Comparison of ENCODE assay signal across 9 mouse cellular contexts in the genomic region with DNA sequence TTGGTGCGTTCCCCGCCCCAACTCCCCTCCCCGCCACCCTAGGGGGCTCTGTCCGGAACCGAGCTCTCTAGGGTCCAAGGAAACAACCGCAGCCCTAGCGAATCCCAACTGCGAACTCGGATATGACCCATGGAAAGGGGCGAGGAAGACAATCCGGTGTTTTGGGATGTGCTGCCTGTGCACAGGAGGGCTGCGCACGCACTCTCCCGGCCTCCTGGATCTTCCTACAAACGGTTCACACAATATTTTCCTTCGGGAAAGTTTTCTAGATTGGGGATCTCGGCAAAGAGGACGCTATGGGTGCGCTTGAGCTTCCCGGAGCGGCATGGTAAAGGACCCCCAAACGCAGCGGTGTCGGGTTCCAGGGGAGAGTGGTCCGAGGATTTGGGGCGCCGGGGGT. TPM values are rescaled to one million over a fixed set of nuclear protein-coding genes. Genes with fewer than 3 reads are reported as not detected.
A peak's percentile ranks its signal among the peaks of the same experiment; 100 is the strongest.
DNase-seq lines count a peak whose midpoint lies in the region; ATAC-seq and TF ChIP-seq lines count a peak whose summit lies in the region.
"Had no signal": no experiment of that assay in that cellular context is flagged by ENCODE, and none has a peak within 500 bp of the region (broad histone marks: within the 10 kb centered on the region; RNA-seq: fewer than 3 reads in every experiment).

No protein-coding gene starts in this region.

- no peak for ATAC-seq in embryonic facial prominence, embryonic 12.5 days (ENCODE audit: insufficient number of reproducible peaks, insufficient read depth, low FRiP score, low TSS enrichment)
- ATAC-seq in intestine, embryonic 15.5 days, result no peak

- no peak overlapping the region for H3ac ChIP-seq in myocyte (ENCODE audit: control insufficient read depth, insufficient read length)

- H3K27ac ChIP-seq in ES-E14 (ENCODE audit: insufficient read depth, low read depth, low read length, poor library complexity, severe bottlenecking), result no peak overlapping the region; the same call in 1 of the 2 replicates
- no peak overlapping the region for H3K27ac ChIP-seq in embryonic facial prominence, embryonic 12.5 days
- no peak overlapping the region for H3K27ac ChIP-seq in intestine, embryonic 15.5 days

- H3K4me3 ChIP-seq in ES-E14 (ENCODE audit: insufficient read depth in 1 of 2, low read depth in 1 of 2, low read length in 2 of 2, poor library complexity in 1 of 2, severe bottlenecking in 1 of 2) (peak overlapping the region; percentile 74 to 86), myocyte (peak overlapping the region; percentile 25)
- peak overlapping the region; percentile 66 for H3K4me3 ChIP-seq in embryonic facial prominence, embryonic 12.5 days
- H3K4me3 ChIP-seq in intestine, embryonic 15.5 days (replicated peaks), result peak overlapping the region; percentile 57

- no peak for TF ChIP-seq POLR2A in myocyte (IDR thresholded peaks at IDR 0.05; ENCODE audit: insufficient read length, low read depth)

- H3K4me1 ChIP-seq in ES-E14 (ENCODE audit: control insufficient read depth in 2 of 2, insufficient read depth in 2 of 2, low read length in 2 of 2, poor library complexity in 1 of 2), result peaks cover 18 to 25% of the 10 kb centered on the region in 2 experiments
- peaks cover 6% of the 10 kb centered on the region for H3K4me1 ChIP-seq in embryonic facial prominence, embryonic 12.5 days
- 0 out of 2 replicates have a peak, but pooled peaks cover 13% of the 10 kb centered on the region for H3K4me1 ChIP-seq in intestine, embryonic 15.5 days (replicated peaks)

- H3K36me3 ChIP-seq in ES-E14 (ENCODE audit: control insufficient read depth, insufficient read depth, low read length, poor library complexity, severe bottlenecking) (no peaks in the 10 kb centered on the region; the same call in 1 of the 2 replicates), myocyte (ENCODE audit: control insufficient read depth, insufficient read depth) (no peaks in the 10 kb centered on the region)
- H3K36me3 ChIP-seq in embryonic facial prominence, embryonic 12.5 days, result no peaks in the 10 kb centered on the region
- H3K36me3 ChIP-seq in intestine, embryonic 15.5 days, result no peaks in the 10 kb centered on the region

- H3K9ac ChIP-seq in ES-E14 (ENCODE audit: insufficient read depth, low read depth, low read length, poor library complexity, severe bottlenecking), result peak overlapping the region; percentile 74
- peak overlapping the region; percentile 55 for H3K9ac ChIP-seq in embryonic facial prominence, embryonic 12.5 days
- peak overlapping the region; percentile 47 for H3K9ac ChIP-seq in intestine, embryonic 15.5 days

- peak; percentile 20 for DNase-seq in gastrocnemius, postnatal 25 days
- no peak for DNase-seq in gastrocnemius, adult 18-20 months (ENCODE audit: low spot score)
- no peak for DNase-seq in ES-E14 (ENCODE audit: low read depth, low spot score)
- no peak for DNase-seq in left cerebral cortex, adult 8-10 months (ENCODE audit: low spot score in 2 of 2)
- DNase-seq in layer of hippocampus, adult 9-11 months, result no peak

- peak overlapping the region; percentile 82 for H3K4me2 ChIP-seq in embryonic facial prominence, embryonic 12.5 days (replicated peaks)
- H3K4me2 ChIP-seq in intestine, embryonic 15.5 days (replicated peaks), result peak overlapping the region; percentile 93
- peak overlapping the region; percentile 93 for H3K4me2 ChIP-seq in myocyte (ENCODE audit: low read depth)

- H3K27me3 ChIP-seq in embryonic facial prominence, embryonic 12.5 days, result peaks cover 29% of the 10 kb centered on the region
- no peaks in the 10 kb centered on the region for H3K27me3 ChIP-seq in intestine, embryonic 15.5 days (replicated peaks)
- no peaks in the 10 kb centered on the region for H3K27me3 ChIP-seq in myocyte (ENCODE audit: control insufficient read depth, insufficient read depth, insufficient read length)

- H3K79me2 ChIP-seq in myocyte (ENCODE audit: control insufficient read depth, insufficient read depth), result no peaks in the 10 kb centered on the region

- 1% methylated on average over 27 of the region's 27 CpGs for WGBS in embryonic facial prominence, embryonic 12.5 days
- WGBS in intestine, embryonic 15.5 days, result 2% methylated on average over 27 of the region's 27 CpGs

- no peaks in the 10 kb centered on the region for H3K9me3 ChIP-seq in ES-E14 (ENCODE audit: control insufficient read depth, insufficient read depth, low read depth, low read length)
- H3K9me3 ChIP-seq in embryonic facial prominence, embryonic 12.5 days, result no peaks in the 10 kb centered on the region
- H3K9me3 ChIP-seq in intestine, embryonic 15.5 days, result no peaks in the 10 kb centered on the region
- H3K9me3 ChIP-seq: megakaryocyte, embryonic 14.5 days had no signal

- in situ Hi-C loops in ES-E14 (cut with MboI; ENCODE audit: low sequenced_read_pairs in 2 of 2, unreplicated experiment in 2 of 2), result no loop called here

TF ChIP-seq in ES-E14, 5 proteins besides CTCF, POLR2A, EP300 and RAD21:
- TF ChIP-seq HCFC1 (IDR thresholded peaks at IDR 0.05; ENCODE audit: borderline replicate concordance, insufficient read depth, low read length), result no peak
- no peak for TF ChIP-seq ZNF384 (IDR thresholded peaks at IDR 0.05; ENCODE audit: low read depth, low read length)
- TF ChIP-seq MAFK (IDR thresholded peaks at IDR 0.05; ENCODE audit: insufficient read depth, low read depth, low read length), result no peak
- no peak for TF ChIP-seq CHD2 (IDR thresholded peaks at IDR 0.05; ENCODE audit: low read depth, low read length)
- no peak for TF ChIP-seq ZC3H11A (IDR thresholded peaks at IDR 0.05; ENCODE audit: borderline replicate concordance, low read depth, low read length)

TF ChIP-seq in myocyte, 11 proteins besides CTCF, POLR2A, EP300 and RAD21:
- TF ChIP-seq SRF (IDR thresholded peaks at IDR 0.05; ENCODE audit: control insufficient read depth, insufficient read length, low read depth), result no peak
- no peak for TF ChIP-seq MYOG (IDR thresholded peaks at IDR 0.05; ENCODE audit: control insufficient read depth in 1 of 3, insufficient read depth in 1 of 3, insufficient read length in 2 of 3, low read depth in 2 of 3)
- no peak for TF ChIP-seq REST (IDR thresholded peaks at IDR 0.05; ENCODE audit: insufficient read depth, insufficient read length)
- no peak for TF ChIP-seq POLR2AphosphoS2 (IDR thresholded peaks at IDR 0.05; ENCODE audit: insufficient read length, low read depth)
- TF ChIP-seq CEBPB (IDR thresholded peaks at IDR 0.05; ENCODE audit: insufficient read depth, poor library complexity, severe bottlenecking), result no peak
- TF ChIP-seq USF1 (IDR thresholded peaks at IDR 0.05; ENCODE audit: low read depth), result no peak
- TF ChIP-seq E2F4 (IDR thresholded peaks at IDR 0.05; ENCODE audit: insufficient read depth), result no peak

RNA-seq across cellular contexts. Expression of a gene that starts 1.0 kb away (rescaled TPM):
- 1 to 10 TPM; 3.0 to 4.1 TPM for total RNA-seq in gastrocnemius, postnatal 25 days (2021)
- total RNA-seq in gastrocnemius, adult 18-20 months (2021), result 1 to 10 TPM; 2.1 to 3.1 TPM
- total RNA-seq in ES-E14 (2012; rRNA removed), result 15.8 and 22.5 TPM in 2 replicates
- polyA plus RNA-seq in embryonic facial prominence, embryonic 12.5 days (2016; fragmentation: Nextera tagmentation; extraction: Ambion mirVana), result 5.5 and 5.7 TPM in 2 replicates
- 3.1 and 4.4 TPM in 2 replicates for polyA plus RNA-seq in intestine, embryonic 15.5 days (2015; fragmentation: Nextera tagmentation; extraction: Ambion mirVana)
- 4.4 TPM for polyA plus RNA-seq in myocyte (2012; fragmentation: generic; extraction: Trizol)
- 1 to 10 TPM; 2.1 to 4.1 (median 3.1) TPM for total RNA-seq in left cerebral cortex, adult 8-10 months (2022)

RNA-seq across cellular contexts. Expression of a gene that starts 44.5 kb away (rescaled TPM):
- not detected for total RNA-seq in gastrocnemius, postnatal 25 days (2021)
- total RNA-seq in gastrocnemius, adult 18-20 months (2021), result not detected
- total RNA-seq in ES-E14 (2012; rRNA removed), result 0.58 and 0.90 TPM in 2 replicates
- polyA plus RNA-seq in embryonic facial prominence, embryonic 12.5 days (2016; fragmentation: Nextera tagmentation; extraction: Ambion mirVana), result not detected in 2 replicates
- polyA plus RNA-seq in intestine, embryonic 15.5 days (2015; fragmentation: Nextera tagmentation; extraction: Ambion mirVana), result not detected in 2 replicates
- not detected for polyA plus RNA-seq in myocyte (2012; fragmentation: generic; extraction: Trizol)
- not detected for total RNA-seq in left cerebral cortex, adult 8-10 months (2022)

RNA-seq across cellular contexts. Expression of a gene that starts 45.5 kb away (rescaled TPM):
- not detected for total RNA-seq in gastrocnemius, postnatal 25 days (2021)
- not detected for total RNA-seq in gastrocnemius, adult 18-20 months (2021)
- total RNA-seq in ES-E14 (2012; rRNA removed), result 17.3 and 24.0 TPM in 2 replicates
- polyA plus RNA-seq in embryonic facial prominence, embryonic 12.5 days (2016; fragmentation: Nextera tagmentation; extraction: Ambion mirVana), result 0.42 and 0.51 TPM in 2 replicates
- 0.15 and 0.19 TPM in 2 replicates for polyA plus RNA-seq in intestine, embryonic 15.5 days (2015; fragmentation: Nextera tagmentation; extraction: Ambion mirVana)
- 0.01 TPM for polyA plus RNA-seq in myocyte (2012; fragmentation: generic; extraction: Trizol)
- under 1 TPM; 0.13 to 0.22 (median 0.17) TPM for total RNA-seq in left cerebral cortex, adult 8-10 months (2022)

RNA-seq across cellular contexts. Expression of a gene that starts 59.7 kb away (rescaled TPM):
- under 1 TPM in 1 of 2 experiments, not detected in 1; 0.33 TPM for total RNA-seq in gastrocnemius, postnatal 25 days (2021)
- under 1 TPM; 0.16 to 0.28 TPM for total RNA-seq in gastrocnemius, adult 18-20 months (2021)
- 1.2 and 1.5 TPM in 2 replicates for total RNA-seq in ES-E14 (2012; rRNA removed)
- 1.4 TPM in 2 replicates for polyA plus RNA-seq in embryonic facial prominence, embryonic 12.5 days (2016; fragmentation: Nextera tagmentation; extraction: Ambion mirVana)
- polyA plus RNA-seq in intestine, embryonic 15.5 days (2015; fragmentation: Nextera tagmentation; extraction: Ambion mirVana), result 1.2 and 1.6 TPM in 2 replicates
- 0.16 TPM for polyA plus RNA-seq in myocyte (2012; fragmentation: generic; extraction: Trizol)
- total RNA-seq in left cerebral cortex, adult 8-10 months (2022), result 1 to 10 TPM in 2 of 4 experiments, under 1 TPM in 2; 0.78 to 1.2 (median 0.99) TPM

Comparison
In these comparisons a context has a peak if more than half of its experiments do, and no peak if none do; other contexts are left out.
1. H3K4me3 ChIP-seq: peak in every context shown above with its lines; median percentile 80 in ES-E14; 66 in embryonic facial prominence, embryonic 12.5 days; 57 in intestine, embryonic 15.5 days; 25 in myocyte.
2. RNA of a gene that starts 45.5 kb away (total RNA-seq): 17.3 to 24.0 TPM in ES-E14; 0.13 to 0.22 TPM in left cerebral cortex, adult 8-10 months, not detected in gastrocnemius, postnatal 25 days and not detected in gastrocnemius, adult 18-20 months; every median in the first group is over 10 times any median in the second.
3. Peak in every context shown above with its lines, with median percentiles within 50 percentile points of each other: H3K9ac ChIP-seq and H3K4me2 ChIP-seq.